Mouse (Mus musculus) ES-Bruce4 (cell line): ENCODE results near the gene Myo1g. TPM values are rescaled to one million over a fixed set of nuclear protein-coding genes. Genes with fewer than 3 reads are reported as not detected.

Experiments
- H3K27ac ChIP-seq: 2 replicates; pipeline ENCODE4 v1.5.1; 2012; ENCODE audit warnings: low read length, inconsistent platforms; ENCODE audit not compliant: insufficient read depth
- H3K27me3 ChIP-seq: 2 replicates; pipeline ENCODE4 v1.6.1; 2012; ENCODE audit warnings: mild to moderate bottlenecking, low read length, inconsistent platforms; ENCODE audit not compliant: control insufficient read depth, poor library complexity, insufficient read depth, severe bottlenecking
- H3K36me3 ChIP-seq: 2 replicates; pipeline ENCODE4 v1.6.1; 2012; ENCODE audit warnings: inconsistent platforms, mild to moderate bottlenecking, low read length, moderate library complexity; ENCODE audit not compliant: control insufficient read depth, poor library complexity, insufficient read depth, severe bottlenecking
- H3K4me1 ChIP-seq: one replicate; pipeline ENCODE4 v1.8.1; 2011; ENCODE audit warnings: low read length; ENCODE audit not compliant: control insufficient read depth, insufficient read depth
- H3K4me3 ChIP-seq: 2 replicates; pipeline ENCODE4 v1.5.1; 2011; ENCODE audit warnings: low read depth, mild to moderate bottlenecking, low read length
- H3K9ac ChIP-seq: 2 replicates; pipeline ENCODE4 v1.6.1; 2012; ENCODE audit warnings: low read depth, mild to moderate bottlenecking, inconsistent platforms; ENCODE audit not compliant: poor library complexity, severe bottlenecking
- H3K9me3 ChIP-seq: replicated peaks from 2 replicates; pipeline ENCODE4 v1.6.1; 2012; ENCODE audit warnings: mild to moderate bottlenecking, low read length, inconsistent platforms; ENCODE audit not compliant: control insufficient read depth, poor library complexity, insufficient read depth, severe bottlenecking
- CTCF ChIP-seq: IDR thresholded peaks from one replicate; pipeline ENCODE4 v1.8.1; 2011; ENCODE audit warnings: low read depth, low read length
- EP300 ChIP-seq: IDR thresholded peaks from 2 replicates; pipeline ENCODE4 v1.6.1; 2011; ENCODE audit warnings: low read depth, low read length; ENCODE audit not compliant: insufficient read depth
- POLR2A ChIP-seq: IDR thresholded peaks from one replicate; pipeline ENCODE4 v1.8.1; 2011; ENCODE audit warnings: low read length; ENCODE audit not compliant: insufficient read depth
- polyA plus RNA-seq: library from polyadenylated mRNA; stranded (reverse); fragments of >200 nt; gene quantifications from 2 replicates; pipeline ENCODE4 v1.2.4, GENCODE M21; 2011; ENCODE audit warnings: low read depth; ENCODE audit not compliant: missing spikeins, insufficient read depth, insufficient read length

The Myo1g gene
- polyA plus RNA-seq, 1 experiment: 0.36 TPM

DNA sequence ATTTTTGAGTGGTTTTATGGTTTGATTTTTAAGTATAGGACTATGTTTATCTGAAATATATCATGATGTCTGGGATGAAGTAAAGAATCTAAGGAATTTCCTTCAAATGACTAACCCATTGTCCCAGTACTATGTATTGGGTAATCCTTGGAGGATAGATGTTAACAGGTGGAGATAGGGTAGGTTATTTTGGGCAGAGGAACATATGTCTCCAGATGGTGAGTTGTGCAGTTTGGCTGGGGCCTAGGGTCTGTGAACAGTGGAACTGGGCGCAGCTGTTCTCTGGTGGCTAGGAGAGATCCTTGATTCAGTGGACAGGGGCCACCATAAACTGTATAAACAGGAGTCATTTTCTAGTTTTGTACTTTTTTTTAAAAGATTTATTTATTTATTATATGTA, 43.4 kb downstream of the Myo1g start:
- TF ChIP-seq CTCF (no peak), EP300 (no peak), POLR2A (no peak)

DNA sequence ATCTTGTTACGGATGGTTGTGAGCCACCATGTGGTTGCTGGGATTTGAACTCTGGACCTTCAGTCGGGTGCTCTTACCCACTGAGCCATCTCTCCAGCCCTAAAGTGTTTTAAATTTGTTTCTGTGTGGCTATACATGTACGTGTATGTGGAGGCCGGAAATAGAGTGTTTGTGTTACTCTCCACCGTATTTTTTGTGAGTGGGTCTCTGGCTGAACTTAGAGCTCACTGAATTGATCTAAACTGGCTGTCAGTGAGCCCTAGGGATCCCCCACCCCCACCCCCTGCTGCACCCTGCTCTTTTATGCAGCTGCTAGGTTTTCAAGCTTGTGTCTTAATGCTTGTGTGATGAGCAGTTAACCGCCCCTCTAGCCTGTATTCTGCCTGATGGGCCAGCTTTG, 43.9 kb downstream of the Myo1g start:
- Histone ChIP-seq H3K9ac (peak overlapping the region; percentile 99; the same call in 1 of the 2 replicates), H3K27me3 (no peaks in the 10 kb centered on the region)

More for the DNA sequence above, 43.4 kb downstream of the Myo1g start:
- Histone ChIP-seq H3K4me3 (no peak overlapping the region), H3K9me3 (no peaks in the 10 kb centered on the region), H3K27me3 (no peaks in the 10 kb centered on the region), H3K36me3 (peaks cover 21% of the 10 kb centered on the region), H3K9ac (no peak overlapping the region), H3K27ac (no peak overlapping the region), H3K4me1 (no peaks in the 10 kb centered on the region)

DNA sequence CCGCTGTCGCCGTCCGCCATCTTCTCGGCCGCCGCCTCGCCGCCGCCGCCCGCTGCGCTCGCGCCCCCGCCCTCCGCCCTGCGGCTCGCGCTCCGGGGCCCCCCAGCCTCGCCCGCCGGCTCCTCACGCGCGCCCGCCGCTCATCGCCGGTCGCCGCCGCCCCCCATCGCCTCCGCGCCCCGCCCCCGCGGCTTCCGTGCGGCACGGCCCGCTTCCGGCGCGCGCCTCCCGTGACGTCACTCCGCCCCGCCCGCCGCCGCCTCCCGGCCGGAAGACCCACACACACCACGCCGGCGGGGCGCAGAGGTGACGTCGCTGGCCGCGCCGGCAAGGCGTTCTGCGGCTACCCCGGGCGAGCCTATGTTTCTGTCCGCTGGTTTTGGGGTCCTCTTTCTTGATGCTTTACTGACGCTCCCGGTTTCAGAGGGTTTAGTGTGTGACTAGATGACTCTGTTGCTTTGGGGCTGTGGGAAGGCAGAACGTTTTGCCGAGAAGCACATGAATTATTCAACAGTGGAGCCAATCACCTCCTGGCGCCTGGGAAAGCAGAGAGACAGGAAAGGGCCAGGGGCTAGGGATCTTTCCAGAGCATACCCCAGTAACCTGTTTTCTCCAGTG, 44.8 kb downstream of the Myo1g start, which contains the start of gene Purb:
TSS of gene Purb (minus strand) at position 51 of the 618 bp plus-strand sequence.
- peak within 1 kb of the TSS; percentile 80 for H3K27ac ChIP-seq
- H3K9me3 ChIP-seq: no peaks in the 10 kb centered on the region
- H3K9ac ChIP-seq: peak within 1 kb of the TSS; percentile 99
- no peaks in the 10 kb centered on the region for H3K27me3 ChIP-seq
- H3K4me3 ChIP-seq: peak within 1 kb of the TSS; percentile 98
- no peaks in the 10 kb centered on the region for H3K4me1 ChIP-seq
- no peak for TF ChIP-seq CTCF
- TF ChIP-seq POLR2A: peak; percentile 39
- H3K36me3 ChIP-seq: peaks cover 32% of the 10 kb centered on the region

More for the DNA sequence above, 43.9 kb downstream of the Myo1g start:
- Histone ChIP-seq H3K9me3 (no peaks in the 10 kb centered on the region), H3K27ac (no peak overlapping the region), H3K36me3 (peaks cover 24% of the 10 kb centered on the region), H3K4me3 (no peak overlapping the region), H3K4me1 (no peaks in the 10 kb centered on the region)
- TF ChIP-seq EP300: no peak
- TF ChIP-seq POLR2A: no peak
- TF ChIP-seq CTCF: no peak

DNA sequence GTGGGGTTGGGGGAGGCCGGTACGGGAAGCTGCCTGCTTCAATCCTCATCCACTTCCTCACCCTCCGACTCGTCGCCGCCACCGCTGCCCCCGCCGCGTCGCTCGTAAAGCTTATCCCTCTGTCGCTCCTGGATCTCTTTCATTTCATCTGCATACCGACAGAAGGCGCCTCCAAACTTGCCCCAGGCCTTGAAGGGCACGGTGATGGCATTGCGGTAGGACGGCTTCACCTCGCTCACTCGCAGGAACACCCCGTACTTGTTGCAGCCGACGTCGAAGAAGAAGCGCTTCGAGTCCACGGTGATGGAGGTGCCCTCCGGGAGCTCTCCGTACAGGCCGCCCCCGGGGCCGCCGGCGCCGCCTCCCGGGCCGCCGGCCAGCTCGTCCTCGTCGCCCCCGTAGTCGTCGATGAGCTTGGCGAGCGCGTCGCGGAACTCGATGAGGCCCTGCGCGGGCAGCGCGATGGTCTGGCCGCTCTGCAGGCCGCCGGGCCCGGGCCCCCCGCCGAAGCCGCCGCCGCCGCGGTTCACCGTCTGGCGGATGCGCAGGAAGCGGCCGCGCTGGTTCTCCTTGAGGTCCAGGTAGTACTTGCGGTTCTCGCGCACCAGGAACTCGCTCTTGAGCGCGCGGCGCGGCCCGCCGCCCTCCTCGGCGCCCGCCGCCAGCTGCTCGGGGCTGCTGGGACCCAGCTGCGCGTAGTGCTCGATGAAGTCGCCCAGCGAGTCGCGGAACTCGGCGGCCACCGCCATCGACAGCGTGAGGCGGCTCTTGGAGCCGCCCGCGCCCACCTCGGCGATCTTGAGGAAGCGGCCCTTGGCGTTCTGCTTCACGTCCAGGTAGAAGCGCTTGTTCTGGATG, 45.7 kb downstream of the Myo1g start:
- H3K9me3 ChIP-seq: no peaks in the 10 kb centered on the region
- no peaks in the 10 kb centered on the region for H3K4me1 ChIP-seq
- peaks cover 41% of the 10 kb centered on the region for H3K36me3 ChIP-seq
- TF ChIP-seq POLR2A: no peak
- no peak for TF ChIP-seq CTCF
- TF ChIP-seq EP300: no peak
- H3K27ac ChIP-seq: peak overlapping the region; percentile 59
- H3K27me3 ChIP-seq: no peaks in the 10 kb centered on the region
- H3K9ac ChIP-seq: peak overlapping the region; percentile 99
- peak overlapping the region; percentile 78 for H3K4me3 ChIP-seq

DNA sequence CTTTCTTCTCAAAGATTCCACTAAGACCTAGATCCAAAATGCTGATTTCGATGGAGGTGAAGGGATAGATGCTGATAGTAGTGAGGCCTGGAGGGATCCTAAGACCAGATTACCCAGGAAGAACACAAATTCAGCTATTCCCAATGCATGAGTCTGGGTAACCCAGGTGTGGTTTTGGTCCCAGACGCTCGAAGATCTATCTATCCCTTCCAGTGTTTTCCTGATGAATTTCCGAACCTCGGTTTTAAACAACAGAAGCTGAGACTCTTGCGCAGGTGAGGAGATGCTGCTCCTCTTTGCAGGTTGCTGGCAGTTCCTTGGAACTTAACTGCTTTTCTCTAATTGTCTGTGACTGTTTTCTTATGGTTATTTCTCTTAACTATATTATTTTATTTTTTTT, 46.4 kb downstream of the Myo1g start:
- Histone ChIP-seq H3K4me3 (peak overlapping the region; percentile 78), H3K27ac (peak overlapping the region; percentile 4; the same call in 1 of the 2 replicates), H3K9me3 (no peaks in the 10 kb centered on the region), H3K4me1 (no peaks in the 10 kb centered on the region), H3K27me3 (no peaks in the 10 kb centered on the region), H3K9ac (peak overlapping the region; percentile 99), H3K36me3 (peaks cover 46% of the 10 kb centered on the region)
- TF ChIP-seq CTCF: no peak
- no peak for TF ChIP-seq EP300
- no peak for TF ChIP-seq POLR2A

DNA sequence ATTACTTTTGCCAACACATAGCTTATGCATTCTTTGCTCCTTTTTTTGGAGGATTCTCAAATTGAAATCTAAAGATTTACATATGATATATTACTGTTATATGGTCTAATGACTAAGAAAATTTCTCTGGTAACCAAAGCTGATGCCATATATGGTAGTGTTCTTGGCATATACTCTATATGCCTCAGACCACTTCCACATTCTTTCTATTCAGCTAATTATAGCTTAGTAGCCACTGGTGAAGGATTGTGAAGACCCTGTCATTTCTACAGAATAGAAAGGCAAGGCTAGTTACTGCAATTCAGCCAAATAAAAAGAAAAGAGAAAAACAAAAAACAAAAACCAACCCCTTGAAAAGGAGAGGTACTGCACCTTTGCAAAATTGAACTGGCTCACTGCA, 48.7 kb downstream of the Myo1g start:
- H3K9me3 ChIP-seq: no peaks in the 10 kb centered on the region
- H3K36me3 ChIP-seq: peaks cover 51% of the 10 kb centered on the region
- H3K4me3 ChIP-seq: no peak overlapping the region
- H3K4me1 ChIP-seq: no peaks in the 10 kb centered on the region
- H3K9ac ChIP-seq: peak overlapping the region; percentile 99
- no peaks in the 10 kb centered on the region for H3K27me3 ChIP-seq
- no peak for TF ChIP-seq POLR2A
- TF ChIP-seq EP300: no peak
- no peak for TF ChIP-seq CTCF
- H3K27ac ChIP-seq: no peak overlapping the region
